Comparison of ENCODE assay signal across 8 mouse cellular contexts in the genomic region with DNA sequence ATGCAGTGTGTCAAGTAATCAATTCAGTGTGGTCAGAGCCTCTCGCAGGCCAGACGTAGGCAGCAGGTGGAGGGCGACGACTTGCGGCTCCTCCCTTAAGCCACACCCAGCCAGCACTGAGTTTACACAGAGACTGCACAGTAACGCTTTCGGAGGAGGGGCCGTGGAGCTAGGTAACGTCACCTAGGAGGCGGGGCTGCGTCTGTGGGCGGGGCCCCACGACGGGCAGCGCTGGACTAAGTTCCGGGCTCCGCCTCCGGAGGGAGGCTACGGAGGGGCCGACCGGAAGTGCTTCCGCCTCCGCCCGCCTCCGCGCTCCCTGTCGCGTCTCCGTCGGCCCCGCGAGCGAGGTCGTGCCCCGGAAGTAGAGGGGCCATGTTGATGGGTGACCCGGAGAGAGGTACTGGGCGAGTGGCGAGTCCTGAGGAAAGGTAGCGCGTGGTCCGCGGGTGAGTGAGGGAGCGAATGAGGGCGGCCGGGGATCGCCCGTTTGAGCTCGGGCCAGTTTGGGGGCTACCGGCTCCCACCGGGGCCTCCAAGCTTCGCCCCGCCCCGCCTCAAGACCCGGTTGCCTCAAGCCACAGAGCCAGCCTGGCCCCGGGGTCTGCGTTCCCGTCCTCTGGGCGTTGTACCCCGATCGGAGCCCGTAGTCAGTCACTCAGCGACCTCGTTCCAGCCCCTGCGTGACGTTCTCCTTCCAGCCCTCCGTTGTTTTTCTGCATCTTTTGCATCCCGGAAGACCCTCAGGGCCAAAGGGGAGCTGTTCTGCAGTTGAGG. TPM values are rescaled to one million over a fixed set of nuclear protein-coding genes. Genes with fewer than 3 reads are reported as not detected.
DNase-seq lines count a peak whose midpoint lies in the region; ATAC-seq and TF ChIP-seq lines count a peak whose summit lies in the region.

TSS of gene Mief1 (plus strand) at position 286 of the 777 bp plus-strand sequence.

- H3K4me2 ChIP-seq in forebrain, embryonic 15.5 days (replicated peaks): peak within 1 kb of the TSS; percentile 87

- ATAC-seq in forebrain, embryonic 15.5 days (replicated peaks): peak; percentile 96
- peak; percentile 97 for ATAC-seq in neutrophil, adult 5-6 weeks (ENCODE audit: extremely low read depth, insufficient number of reproducible peaks, low FRiP score, poor library complexity, severe bottlenecking)

- H3K4me3 ChIP-seq in forebrain, embryonic 15.5 days: peak within 1 kb of the TSS; percentile 99
- peak within 1 kb of the TSS; percentile 77 for H3K4me3 ChIP-seq in lung, adult 2 months (replicated peaks; ENCODE audit: extremely low read depth, low read depth, low read length)

- peak; percentile 72; the same call in 1 of the 2 replicates for TF ChIP-seq POLR2A in lung, adult 2 months (IDR thresholded peaks at IDR 0.05; ENCODE audit: borderline replicate concordance, extremely low read depth, low read depth, low read length)

- peaks cover 17% of the 10 kb centered on the region for H3K4me1 ChIP-seq in forebrain, embryonic 15.5 days
- no peaks in the 10 kb centered on the region for H3K4me1 ChIP-seq in lung, adult 2 months (ENCODE audit: control insufficient read depth, insufficient read depth, low read length)

- DNase-seq in ES-CJ7 (ENCODE audit: low read depth, low spot score): peak; percentile 98
- peak; percentile 98 for DNase-seq in cerebellum, adult 11 months
- DNase-seq in heart, postnatal 25 days (ENCODE audit: low spot score): peak; percentile 96
- DNase-seq in layer of hippocampus, adult 18-20 months (ENCODE audit: low spot score in 2 of 2): peak; percentile 95 to 98
- DNase-seq in lung, adult 2 months: peak; percentile 98
- DNase-seq in thymus, adult 18-20 months: peak; percentile 98

- no peaks in the 10 kb centered on the region for H3K27me3 ChIP-seq in forebrain, embryonic 15.5 days

- peak within 1 kb of the TSS; percentile 88 for H3K27ac ChIP-seq in forebrain, embryonic 15.5 days (replicated peaks)

- peaks cover 29% of the 10 kb centered on the region for H3K36me3 ChIP-seq in forebrain, embryonic 15.5 days

- no peaks in the 10 kb centered on the region for H3K9me3 ChIP-seq in forebrain, embryonic 15.5 days

- TF ChIP-seq CTCF in lung, adult 2 months (IDR thresholded peaks at IDR 0.05; ENCODE audit: insufficient read depth, low read length): no peak

- H3K9ac ChIP-seq in forebrain, embryonic 15.5 days (replicated peaks): peak within 1 kb of the TSS; percentile 88

- 0% methylated on average over 64 of the region's 67 CpGs for WGBS in forebrain, embryonic 15.5 days
- under 1% methylated on average over 67 of the region's 67 CpGs for WGBS in lung, adult 2 months

- intact Hi-C loops in heart, postnatal 25 days (cut with DNase I): no loop called here

RNA-seq across cellular contexts. Expression of gene Mief1, which starts in this region (rescaled TPM):
- 41.0 and 41.6 TPM in 2 replicates for polyA plus RNA-seq in forebrain, embryonic 15.5 days (2015; fragmentation: Nextera tagmentation; extraction: Ambion mirVana)
- total RNA-seq in heart, postnatal 25 days (2021): 10 to 100 TPM; 29.2 to 32.3 TPM
- 10 to 100 TPM; 32.7 to 33.9 TPM for total RNA-seq in layer of hippocampus, adult 18-20 months (2021)
- polyA plus RNA-seq in lung, adult 2 months (2012; rRNA removed): 10.7 and 14.6 TPM in 2 replicates
- 36.0 and 37.5 TPM in 2 replicates for total RNA-seq in neutrophil, adult 5-6 weeks (2017)

Comparison
In these comparisons a context has a peak if more than half of its experiments do, and no peak if none do; other contexts are left out.
1. Peak in every context shown above with its lines: DNase-seq, ATAC-seq, H3K4me3 ChIP-seq and H3K27ac ChIP-seq.